Mouse (Mus musculus) bone marrow macrophage, adult 2 months (primary cell): ENCODE data around the gene Kcp.

ENCODE experiments used
- CTCF ChIP-seq: IDR thresholded peaks from 2 replicates; pipeline ENCODE4 v1.5.1; 2012; ENCODE audit warnings: low read depth, mild to moderate bottlenecking, low read length, moderate library complexity
- POLR2A ChIP-seq: IDR thresholded peaks from 2 replicates; pipeline ENCODE4 v1.6.1; 2012; ENCODE audit warnings: mild to moderate bottlenecking, low read depth, low read length, borderline replicate concordance

DNA sequence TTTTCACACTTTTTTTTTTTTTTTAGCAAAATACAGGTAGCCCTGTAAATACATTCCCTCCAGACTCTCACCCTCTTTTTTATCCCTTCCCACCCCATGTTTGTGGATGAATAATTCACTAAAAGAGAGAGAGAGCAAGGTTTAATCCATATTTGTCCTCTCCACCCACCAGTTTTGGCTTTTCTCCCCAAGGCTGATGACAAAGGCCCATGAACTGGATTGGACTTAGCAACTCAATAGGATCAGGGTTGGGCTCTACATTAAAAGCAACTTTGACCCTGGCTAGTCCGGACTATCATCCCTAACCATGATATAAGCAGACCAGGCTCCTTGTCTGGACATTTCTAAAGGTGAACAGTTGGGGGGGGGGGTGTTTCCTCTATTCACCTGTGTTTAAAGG is 33.2 kb upstream of the Kcp start:
- TF ChIP-seq POLR2A (no peak), CTCF (no peak)
